Mouse (Mus musculus): ENCODE measurements around the gene Gm20517. TPM values are rescaled to one million over a fixed set of nuclear protein-coding genes. Genes with fewer than 3 reads are reported as not detected.
"Not testable (repeated sequence)": the region's sequence is repeated elsewhere in the genome, so short reads cannot be mapped to it uniquely, and the experiment has no call there.

The Gm20517 gene
- polyA plus RNA-seq, 1 experiment from 2014 or later = 0.98 TPM

- DNase-seq (ENCODE audit: low spot score); H3K4me2 ChIP-seq (ENCODE audit: low read depth, low read length); ATAC-seq (replicated peaks; ENCODE audit: insufficient number of reproducible peaks, low FRiP score, low TSS enrichment, low read depth); H3K4me1 ChIP-seq (ENCODE audit: control insufficient read depth, insufficient read depth, low read length); H3K36me3 ChIP-seq (replicated peaks; ENCODE audit: control insufficient read depth, insufficient read depth, low read depth, low read length); H3K27me3 ChIP-seq (ENCODE audit: control insufficient read depth, insufficient read depth, low read length); H3K9ac ChIP-seq (replicated peaks; ENCODE audit: low read length); H3K4me3 ChIP-seq (ENCODE audit: low read depth, low read length); H3K9me3 ChIP-seq (replicated peaks; ENCODE audit: control insufficient read depth, low read length); H3K27ac ChIP-seq (replicated peaks; ENCODE audit: low read depth, low read length): not testable (repeated sequence)
- 93% methylated on average over 5 of the region's 5 CpGs for WGBS
Observed at GRCm38 (mm10) chr17:47624572-47624971, 13.2 kb downstream of the Gm20517 start.

GRCm38 (mm10) chr17:47625088-47625487 lies 13.7 kb downstream of the Gm20517 start:
- 97% methylated on average over 2 of the region's 2 CpGs for WGBS

GRCm38 (mm10) chr17:47626031-47626430 lies 14.6 kb downstream of the Gm20517 start:
- H3K4me3 ChIP-seq (ENCODE audit: low read depth, low read length) = no peak overlapping the region
- H3K27me3 ChIP-seq (ENCODE audit: control insufficient read depth, insufficient read depth, low read length) = no peaks in the 10 kb centered on the region
- H3K36me3 ChIP-seq (replicated peaks; ENCODE audit: control insufficient read depth, insufficient read depth, low read depth, low read length) = peaks cover 5% of the 10 kb centered on the region
- no peak for DNase-seq (ENCODE audit: low spot score)
- no peak for ATAC-seq (replicated peaks; ENCODE audit: insufficient number of reproducible peaks, low FRiP score, low TSS enrichment, low read depth)
- no peaks in the 10 kb centered on the region for H3K4me1 ChIP-seq (ENCODE audit: control insufficient read depth, insufficient read depth, low read length)
- WGBS = 92% methylated on average over 5 of the region's 5 CpGs
- no peak overlapping the region for H3K4me2 ChIP-seq (ENCODE audit: low read depth, low read length)
- H3K9ac ChIP-seq (replicated peaks; ENCODE audit: low read length) = no peak overlapping the region
- H3K27ac ChIP-seq (replicated peaks; ENCODE audit: low read depth, low read length) = no peak overlapping the region
- H3K9me3 ChIP-seq (replicated peaks; ENCODE audit: control insufficient read depth, low read length) = no peaks in the 10 kb centered on the region

More at GRCm38 (mm10) chr17:47625088-47625487, 13.7 kb downstream of the Gm20517 start:
- Histone ChIP-seq H3K4me3 (ENCODE audit: low read depth, low read length) (no peak overlapping the region), H3K4me1 (ENCODE audit: control insufficient read depth, insufficient read depth, low read length) (no peaks in the 10 kb centered on the region), H3K4me2 (ENCODE audit: low read depth, low read length) (no peak overlapping the region), H3K9me3 (replicated peaks; ENCODE audit: control insufficient read depth, low read length) (no peaks in the 10 kb centered on the region), H3K27ac (replicated peaks; ENCODE audit: low read depth, low read length) (no peak overlapping the region), H3K27me3 (ENCODE audit: control insufficient read depth, insufficient read depth, low read length) (no peaks in the 10 kb centered on the region), H3K9ac (replicated peaks; ENCODE audit: low read length) (no peak overlapping the region), H3K36me3 (replicated peaks; ENCODE audit: control insufficient read depth, insufficient read depth, low read depth, low read length) (peaks cover 5% of the 10 kb centered on the region)
- no peak for DNase-seq (ENCODE audit: low spot score)
- no peak for ATAC-seq (replicated peaks; ENCODE audit: insufficient number of reproducible peaks, low FRiP score, low TSS enrichment, low read depth)

GRCm38 (mm10) chr17:47627791-47628190 lies 16.4 kb downstream of the Gm20517 start:
- Histone ChIP-seq H3K4me1 (ENCODE audit: control insufficient read depth, insufficient read depth, low read length) (no peaks in the 10 kb centered on the region), H3K4me3 (ENCODE audit: low read depth, low read length) (no peak overlapping the region), H3K36me3 (replicated peaks; ENCODE audit: control insufficient read depth, insufficient read depth, low read depth, low read length) (peaks cover 5% of the 10 kb centered on the region), H3K27ac (replicated peaks; ENCODE audit: low read depth, low read length) (no peak overlapping the region), H3K27me3 (ENCODE audit: control insufficient read depth, insufficient read depth, low read length) (no peaks in the 10 kb centered on the region), H3K9me3 (replicated peaks; ENCODE audit: control insufficient read depth, low read length) (no peaks in the 10 kb centered on the region), H3K4me2 (ENCODE audit: low read depth, low read length) (no peak overlapping the region), H3K9ac (replicated peaks; ENCODE audit: low read length) (no peak overlapping the region)
- DNase-seq (ENCODE audit: low spot score) (no peak), ATAC-seq (replicated peaks; ENCODE audit: insufficient number of reproducible peaks, low FRiP score, low TSS enrichment, low read depth) (no peak)
- 79% methylated on average over 2 of the region's 2 CpGs for WGBS

- Histone ChIP-seq H3K36me3 (replicated peaks; ENCODE audit: control insufficient read depth, insufficient read depth, low read depth, low read length) (peaks cover 5% of the 10 kb centered on the region), H3K4me1 (ENCODE audit: control insufficient read depth, insufficient read depth, low read length) (no peaks in the 10 kb centered on the region), H3K9me3 (replicated peaks; ENCODE audit: control insufficient read depth, low read length) (no peaks in the 10 kb centered on the region), H3K4me2 (ENCODE audit: low read depth, low read length) (peak overlapping the region; percentile 88), H3K9ac (replicated peaks; ENCODE audit: low read length) (peak overlapping the region; percentile 78), H3K27ac (replicated peaks; ENCODE audit: low read depth, low read length) (peak overlapping the region; percentile 88), H3K4me3 (ENCODE audit: low read depth, low read length) (peak overlapping the region; percentile 71), H3K27me3 (ENCODE audit: control insufficient read depth, insufficient read depth, low read length) (no peaks in the 10 kb centered on the region)
- under 1% methylated on average over 63 of the region's 63 CpGs for WGBS
- DNase-seq (ENCODE audit: low spot score) (peak; percentile 97), ATAC-seq (replicated peaks; ENCODE audit: insufficient number of reproducible peaks, low FRiP score, low TSS enrichment, low read depth) (peak; percentile 90)
Observed at GRCm38 (mm10) chr17:47628851-47629676, 17.7 kb downstream of the Gm20517 start.

GRCm38 (mm10) chr17:47629717-47630677 lies 18.6 kb downstream of the Gm20517 start:
- Histone ChIP-seq H3K4me2 (ENCODE audit: low read depth, low read length) (peak overlapping the region; percentile 88), H3K27ac (replicated peaks; ENCODE audit: low read depth, low read length) (peak overlapping the region; percentile 88), H3K4me1 (ENCODE audit: control insufficient read depth, insufficient read depth, low read length) (no peaks in the 10 kb centered on the region), H3K4me3 (ENCODE audit: low read depth, low read length) (peak overlapping the region; percentile 71), H3K9ac (replicated peaks; ENCODE audit: low read length) (peak overlapping the region; percentile 78), H3K27me3 (ENCODE audit: control insufficient read depth, insufficient read depth, low read length) (no peaks in the 10 kb centered on the region), H3K9me3 (replicated peaks; ENCODE audit: control insufficient read depth, low read length) (no peaks in the 10 kb centered on the region), H3K36me3 (replicated peaks; ENCODE audit: control insufficient read depth, insufficient read depth, low read depth, low read length) (peaks cover under 1% of the 10 kb centered on the region)
- WGBS = under 1% methylated on average over 60 of the region's 61 CpGs
- DNase-seq (ENCODE audit: low spot score) (peak; percentile 7), ATAC-seq (replicated peaks; ENCODE audit: insufficient number of reproducible peaks, low FRiP score, low TSS enrichment, low read depth) (peak; percentile 54)

GRCm38 (mm10) chr17:47630678-47631065 lies 19.3 kb downstream of the Gm20517 start, which contains the start of gene Usp49:
Gene Usp49 (plus strand): TSS chr17:47630690.
- Histone ChIP-seq H3K36me3 (replicated peaks; ENCODE audit: control insufficient read depth, insufficient read depth, low read depth, low read length) (no peaks in the 10 kb centered on the region), H3K4me2 (ENCODE audit: low read depth, low read length) (peak within 1 kb of the TSS; percentile 88), H3K4me3 (ENCODE audit: low read depth, low read length) (peak within 1 kb of the TSS; percentile 71), H3K4me1 (ENCODE audit: control insufficient read depth, insufficient read depth, low read length) (no peaks in the 10 kb centered on the region), H3K27ac (replicated peaks; ENCODE audit: low read depth, low read length) (peak within 1 kb of the TSS; percentile 88), H3K9me3 (replicated peaks; ENCODE audit: control insufficient read depth, low read length) (no peaks in the 10 kb centered on the region), H3K27me3 (ENCODE audit: control insufficient read depth, insufficient read depth, low read length) (no peaks in the 10 kb centered on the region), H3K9ac (replicated peaks; ENCODE audit: low read length) (peak within 1 kb of the TSS; percentile 78)
- ATAC-seq (replicated peaks; ENCODE audit: insufficient number of reproducible peaks, low FRiP score, low TSS enrichment, low read depth) = no peak
- WGBS = 1% methylated on average over 3 of the region's 3 CpGs
- no peak for DNase-seq (ENCODE audit: low spot score)

Data from embryonic facial prominence, embryonic 11.5 days (tissue).